Mouse (Mus musculus) ES-Bruce4 (cell line): ENCODE measurements around the gene Fam180a.

ENCODE experiments used
- CTCF ChIP-seq: IDR thresholded peaks from one replicate; pipeline ENCODE4 v1.8.1; 2011; ENCODE audit warnings: low read depth, low read length
- EP300 ChIP-seq: IDR thresholded peaks from 2 replicates; pipeline ENCODE4 v1.6.1; 2011; ENCODE audit warnings: low read depth, low read length; ENCODE audit not compliant: insufficient read depth
- POLR2A ChIP-seq: IDR thresholded peaks from one replicate; pipeline ENCODE4 v1.8.1; 2011; ENCODE audit warnings: low read length; ENCODE audit not compliant: insufficient read depth

- TF ChIP-seq CTCF (no peak), POLR2A (no peak), EP300 (no peak)
Measured at GRCm38 (mm10) chr6:35349784-35350183, 23.8 kb upstream of the Fam180a start.
